In genomic region chr2:113363707-113364620, GRCm38 (mm10) we compare ENCODE assay signal across 10 mouse cellular contexts. TPM values are rescaled to one million over a fixed set of nuclear protein-coding genes. Genes with fewer than 3 reads are reported as not detected.
DNase-seq lines count a peak whose midpoint lies in the region; ATAC-seq and TF ChIP-seq lines count a peak whose summit lies in the region.
"Had no signal": no experiment of that assay in that cellular context is flagged by ENCODE, and none has a peak within 500 bp of the region (broad histone marks: within the 10 kb centered on the region; RNA-seq: fewer than 3 reads in every experiment).

No protein-coding gene starts in this region.

- peak; percentile 5 for DNase-seq in adrenal gland, postnatal 14 days
- no peak for DNase-seq in adrenal gland, adult 2 months
- DNase-seq in lung, embryonic 14.5 days, result peak; percentile 41
- DNase-seq in lung, postnatal 4 days, result no peak
- peak; percentile 67 for DNase-seq in retina, embryonic 14.5 days (ENCODE audit: low spot score)
- DNase-seq in frontal cortex, adult 2 months (ENCODE audit: extremely low spot score in 1 of 2, low spot score in 1 of 2), result no peak
- no peak for DNase-seq in liver, embryonic 11.5 days (ENCODE audit: low spot score)
- DNase-seq: liver, embryonic 13.5 days; right cerebral cortex, postnatal 4 days had no signal

- H3K27me3 ChIP-seq in lung, embryonic 14.5 days (ENCODE audit: insufficient read depth, low read length), result no peaks in the 10 kb centered on the region
- no peaks in the 10 kb centered on the region for H3K27me3 ChIP-seq in hindbrain, embryonic 12.5 days
- H3K27me3 ChIP-seq in liver, embryonic 11.5 days (replicated peaks; ENCODE audit: control insufficient read depth, insufficient read depth, low read length), result no peaks in the 10 kb centered on the region
- H3K27me3 ChIP-seq: liver, embryonic 13.5 days had no signal

- H3K9me3 ChIP-seq in lung, embryonic 14.5 days (ENCODE audit: low read depth, low read length), result no peaks in the 10 kb centered on the region
- H3K9me3 ChIP-seq in hindbrain, embryonic 12.5 days (replicated peaks), result no peaks in the 10 kb centered on the region
- H3K9me3 ChIP-seq in liver, embryonic 11.5 days (ENCODE audit: control insufficient read depth, low read length), result no peaks in the 10 kb centered on the region
- H3K9me3 ChIP-seq: liver, embryonic 13.5 days had no signal

- no peak overlapping the region for H3K9ac ChIP-seq in lung, embryonic 14.5 days
- H3K9ac ChIP-seq in hindbrain, embryonic 12.5 days, result no peak overlapping the region
- no peak overlapping the region for H3K9ac ChIP-seq in liver, embryonic 11.5 days (ENCODE audit: low read depth, low read length)
- H3K9ac ChIP-seq: liver, embryonic 13.5 days had no signal

- 37% methylated on average over 16 of the region's 16 CpGs for WGBS in lung, embryonic 14.5 days
- 43% methylated on average over 16 of the region's 16 CpGs for WGBS in hindbrain, embryonic 12.5 days
- WGBS in liver, embryonic 11.5 days, result 52% methylated on average over 16 of the region's 16 CpGs

- H3K4me2 ChIP-seq in lung, embryonic 14.5 days, result peak overlapping the region; percentile 37; the same call in 1 of the 2 replicates
- peak overlapping the region; percentile 17; the same call in 1 of the 2 replicates for H3K4me2 ChIP-seq in hindbrain, embryonic 12.5 days (replicated peaks)
- H3K4me2 ChIP-seq in liver, embryonic 11.5 days, result no peak overlapping the region
- H3K4me2 ChIP-seq: liver, embryonic 13.5 days had no signal

- H3K27ac ChIP-seq in lung, embryonic 14.5 days (ENCODE audit: low read depth), result peak overlapping the region; percentile 50
- H3K27ac ChIP-seq in hindbrain, embryonic 12.5 days, result no peak overlapping the region
- no peak overlapping the region for H3K27ac ChIP-seq in liver, embryonic 11.5 days (ENCODE audit: low read depth, low read length)
- H3K27ac ChIP-seq: liver, embryonic 13.5 days had no signal

- peak; percentile 62 for ATAC-seq in lung, embryonic 14.5 days (ENCODE audit: insufficient read depth)
- peak; percentile 58; the same call in 1 of the 2 replicates for ATAC-seq in hindbrain, embryonic 12.5 days (ENCODE audit: low FRiP score)
- no peak for ATAC-seq in liver, embryonic 11.5 days (replicated peaks; ENCODE audit: low FRiP score)

- peaks cover 7% of the 10 kb centered on the region; the same call in 1 of the 2 replicates for H3K4me1 ChIP-seq in lung, embryonic 14.5 days (ENCODE audit: insufficient read depth)
- peaks cover 9% of the 10 kb centered on the region; the same call in 1 of the 2 replicates for H3K4me1 ChIP-seq in hindbrain, embryonic 12.5 days
- H3K4me1 ChIP-seq in liver, embryonic 11.5 days (replicated peaks; ENCODE audit: control insufficient read depth, insufficient read depth, low read length), result no peaks in the 10 kb centered on the region
- H3K4me1 ChIP-seq: liver, embryonic 13.5 days had no signal

- H3K4me3 ChIP-seq in lung, embryonic 14.5 days (ENCODE audit: low read depth, low read length), result no peak overlapping the region
- no peak overlapping the region for H3K4me3 ChIP-seq in hindbrain, embryonic 12.5 days
- no peak overlapping the region for H3K4me3 ChIP-seq in liver, embryonic 11.5 days (ENCODE audit: low read depth, low read length)
- H3K4me3 ChIP-seq: liver, embryonic 13.5 days had no signal

- no peak for TF ChIP-seq CTCF in lung, embryonic 14.5 days (IDR thresholded peaks at IDR 0.05; ENCODE audit: low read depth)

- H3K36me3 ChIP-seq in lung, embryonic 14.5 days (ENCODE audit: insufficient read depth), result no peaks in the 10 kb centered on the region
- no peaks in the 10 kb centered on the region for H3K36me3 ChIP-seq in hindbrain, embryonic 12.5 days
- H3K36me3 ChIP-seq in liver, embryonic 11.5 days (ENCODE audit: control insufficient read depth, insufficient read depth, low read length), result no peaks in the 10 kb centered on the region
- H3K36me3 ChIP-seq: liver, embryonic 13.5 days had no signal

RNA-seq across cellular contexts. Expression of gene Fmn1, which starts 36.4 kb away (rescaled TPM):
- total RNA-seq in adrenal gland, postnatal 14 days (2021), result 1.7 and 3.1 TPM in 2 replicates
- total RNA-seq in adrenal gland, adult 2 months (2021), result 1 to 10 TPM; 2.4 to 4.2 TPM
- polyA plus RNA-seq in adrenal gland, adult 2 months (2012; rRNA removed), result 0.28 and 0.70 TPM in 2 replicates
- polyA plus RNA-seq in lung, embryonic 14.5 days (2014; fragmentation: Nextera tagmentation; extraction: Ambion mirVana), result 2.5 and 2.7 TPM in 2 replicates
- polyA plus RNA-seq in hindbrain, embryonic 12.5 days (2016; fragmentation: Nextera tagmentation; extraction: Ambion mirVana), result 1.7 and 2.3 TPM in 2 replicates
- 3.4 and 3.7 TPM in 2 replicates for polyA plus RNA-seq in frontal cortex, adult 2 months (2012; rRNA removed)
- polyA plus RNA-seq in liver, embryonic 11.5 days (2014; fragmentation: Nextera tagmentation; extraction: Ambion mirVana), result 1.5 and 1.7 TPM in 2 replicates

Comparison
In these comparisons a context has a peak if more than half of its experiments do, and no peak if none do; other contexts are left out.
1. DNase-seq: peak in adrenal gland, postnatal 14 days (single experiment), lung, embryonic 14.5 days (single experiment) and retina, embryonic 14.5 days (single experiment); none in adrenal gland, adult 2 months (single experiment), lung, postnatal 4 days (0 of 2), frontal cortex, adult 2 months (0 of 2) and liver, embryonic 11.5 days (single experiment).